Mouse (Mus musculus) ovary, postnatal 36 days (tissue): ENCODE data around the gene Snx14.

Experiments
- DNase-seq: peaks from one replicate; pipeline ENCODE4 v3.0.0; 2022; ENCODE audit warnings: low spot score, mixed read lengths

Gene Snx14

GRCm38 (mm10) chr9:88342701-88343100, 96.1 kb downstream of the Snx14 start:
- no peak for DNase-seq

GRCm38 (mm10) chr9:88342241-88342640, 96.5 kb downstream of the Snx14 start:
- DNase-seq = no peak

GRCm38 (mm10) chr9:88340819-88341218, 97.9 kb downstream of the Snx14 start:
- no peak for DNase-seq

- DNase-seq = no peak
These were observed 102.9 kb downstream of the Snx14 start for GRCm38 (mm10) chr9:88335839-88336238.

GRCm38 (mm10) chr9:88332447-88332846, 106.3 kb downstream of the Snx14 start:
- DNase-seq = no peak

- no peak for DNase-seq
These were observed 108.4 kb downstream of the Snx14 start for GRCm38 (mm10) chr9:88330316-88330715.

GRCm38 (mm10) chr9:88329166-88329748, 109.5 kb downstream of the Snx14 start:
- DNase-seq = no peak

GRCm38 (mm10) chr9:88328666-88329065, 110.1 kb downstream of the Snx14 start:
- DNase-seq = no peak

- DNase-seq = peak; percentile 67
These were observed 111.5 kb downstream of the Snx14 start, which contains the start of gene Nt5e for GRCm38 (mm10) chr9:88326930-88327901. TSS of gene Nt5e (plus strand) at chr9:88327197.
